Mouse (Mus musculus): ENCODE measurements at regions not wholly inside any gene's neighbourhood (a gene's known extent, or its start where the extent isn't known, plus 50 kb on each side); places are given as distances from the start of the nearest gene placed in this dataset.

DNA sequence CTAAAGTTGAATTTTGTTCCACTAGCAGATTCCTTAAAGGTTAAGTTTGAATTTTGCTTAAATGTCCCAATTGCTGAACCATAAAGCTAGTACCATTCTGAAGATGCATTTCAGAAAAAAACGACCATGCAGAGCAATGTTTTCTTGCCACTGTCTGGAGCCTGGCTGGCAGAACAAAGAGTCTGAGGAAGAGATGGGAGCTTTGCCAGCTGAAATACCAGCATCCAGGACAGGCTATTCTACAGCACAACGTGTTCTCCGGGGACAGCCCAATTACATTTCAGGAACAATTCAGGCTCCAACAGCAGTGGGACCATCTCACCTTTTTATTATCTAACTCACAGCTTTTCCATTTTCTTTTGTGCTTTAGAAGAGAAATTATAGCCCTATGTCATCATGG, 113.9 kb downstream of the Mfap3l start:
- TF ChIP-seq MAX (IDR thresholded peaks at IDR 0.05), result no peak
- TF ChIP-seq CTCF (IDR thresholded peaks at IDR 0.05; ENCODE audit: control insufficient read depth, insufficient read depth, insufficient read length), result no peak

Data from C2C12 (cell line).